Comparison of ENCODE assay signal across 23 mouse cellular contexts in genomic region chrX:58900753-58901152, GRCm38 (mm10). TPM values are rescaled to one million over a fixed set of nuclear protein-coding genes. Genes with fewer than 3 reads are reported as not detected.
"Had no signal": no experiment of that assay in that cellular context is flagged by ENCODE, and none has a peak within 500 bp of the region (broad histone marks: within the 10 kb centered on the region; RNA-seq: fewer than 3 reads in every experiment).

No protein-coding gene starts in this region.

- H3K4me1 ChIP-seq: lung, embryonic 15.5 days; megakaryocyte, embryonic 14.5 days; midbrain, embryonic 13.5 days; neural tube, embryonic 12.5 days; stomach, embryonic 15.5 days had no signal

- H3K27ac ChIP-seq: lung, embryonic 15.5 days; macrophage; midbrain, embryonic 13.5 days; neural tube, embryonic 12.5 days; stomach, embryonic 15.5 days; stomach, postnatal 0 days had no signal

- ATAC-seq: lung, postnatal 0 days; midbrain, embryonic 13.5 days; midbrain, embryonic 16.5 days had no signal

- H3K9me3 ChIP-seq: lung, embryonic 15.5 days; megakaryocyte, embryonic 14.5 days; midbrain, embryonic 13.5 days; neural tube, embryonic 12.5 days; stomach, embryonic 15.5 days had no signal

- H3K4me2 ChIP-seq: lung, embryonic 15.5 days; midbrain, embryonic 11.5 days; midbrain, embryonic 13.5 days; neural tube, embryonic 12.5 days; stomach, embryonic 15.5 days had no signal

- H3K4me3 ChIP-seq: lung, embryonic 15.5 days; megakaryocyte, embryonic 14.5 days; midbrain, embryonic 13.5 days; neural tube, embryonic 12.5 days; stomach, embryonic 15.5 days had no signal

- H3K27me3 ChIP-seq: lung, embryonic 15.5 days; megakaryocyte, embryonic 14.5 days; midbrain, embryonic 13.5 days; neural tube, embryonic 12.5 days; stomach, embryonic 15.5 days had no signal

- H3K36me3 ChIP-seq: lung, embryonic 15.5 days; midbrain, embryonic 13.5 days; neural tube, embryonic 12.5 days; stomach, embryonic 15.5 days had no signal

- DNase-seq: lung, adult 2 months; lung, postnatal 14 days; lung, postnatal 36 days; right cerebral cortex, postnatal 14 days; thymus, adult 2 months; thymus, postnatal 25 days; thymus, postnatal 4 days had no signal

- H3K9ac ChIP-seq: lung, embryonic 15.5 days; midbrain, embryonic 13.5 days; neural tube, embryonic 12.5 days; stomach, embryonic 15.5 days had no signal

RNA-seq across cellular contexts. Expression of gene 4930550L24Rik, which starts 8.4 kb away (rescaled TPM):
- total RNA-seq: megakaryocyte progenitor cell, adult 5-6 weeks; monocyte, adult 5-6 weeks; neutrophil, adult 5-6 weeks had no signal
- polyA plus RNA-seq: liver, embryonic 16.5 days; lung, adult 2 months; lung, embryonic 15.5 days; macrophage; midbrain, embryonic 13.5 days; neural tube, embryonic 12.5 days; spleen, adult 2 months; stomach, embryonic 15.5 days; stomach, postnatal 0 days; thymus, adult 2 months; urinary bladder, adult 2 months had no signal
